Mouse (Mus musculus): ENCODE data around the gene Tia1. TPM values are rescaled to one million over a fixed set of nuclear protein-coding genes. Genes with fewer than 3 reads are reported as not detected.

The Tia1 gene
- polyA plus RNA-seq, 1 experiment = 12.9 TPM

DNA sequence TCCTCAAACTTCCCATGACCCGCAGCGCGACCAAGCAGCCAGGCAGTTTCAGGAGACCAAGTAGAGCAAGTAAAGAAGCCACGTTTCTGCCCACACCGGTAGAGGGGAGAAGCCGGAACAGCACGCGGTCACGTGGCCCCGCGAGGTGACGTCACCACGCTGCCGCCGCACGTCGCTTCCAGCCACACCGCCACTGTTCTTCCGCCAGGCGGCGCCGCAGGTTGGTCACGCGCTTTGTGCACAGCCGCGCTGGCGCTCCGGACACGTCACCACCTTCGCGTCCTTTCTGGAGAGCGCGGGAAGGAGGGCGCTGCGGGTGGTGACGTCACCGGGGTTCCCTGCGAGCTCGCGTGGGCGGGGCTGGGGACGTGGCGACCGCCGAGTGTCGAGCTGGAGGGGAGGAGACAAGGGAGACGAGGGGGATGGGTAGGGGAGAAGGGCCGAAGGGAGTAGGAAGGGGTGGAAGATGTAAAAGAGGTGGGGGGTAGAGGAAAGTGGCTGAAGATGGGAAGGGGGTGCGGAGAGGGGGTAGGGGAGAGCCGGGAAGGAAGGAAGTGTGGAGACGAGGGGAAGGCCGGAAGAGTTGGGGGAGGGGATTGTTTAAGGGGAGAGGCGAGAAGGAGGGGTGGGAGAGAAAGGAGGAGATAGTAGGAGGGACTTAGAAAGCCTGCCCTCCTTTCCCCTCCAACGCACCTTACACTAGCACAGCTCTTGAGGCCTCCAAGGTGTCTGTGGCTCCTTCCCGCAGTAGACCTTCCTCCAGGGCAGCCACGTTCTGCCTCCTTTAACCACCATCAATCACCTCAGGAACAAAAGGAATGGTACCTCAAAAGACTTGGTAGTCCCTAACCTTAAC is 68.3 kb downstream of the Tia1 start:
- Histone ChIP-seq H3K79me2 (ENCODE audit: control insufficient read depth, insufficient read depth) (peaks cover 6% of the 10 kb centered on the region), H3ac (ENCODE audit: control insufficient read depth, insufficient read length, low read depth) (peak overlapping the region; percentile 79), H3K4me3 (ENCODE audit: insufficient read depth, poor library complexity, severe bottlenecking) (peak overlapping the region; percentile 38), H3K27me3 (ENCODE audit: control insufficient read depth, insufficient read depth, insufficient read length) (no peaks in the 10 kb centered on the region), H3K36me3 (ENCODE audit: control insufficient read depth, insufficient read depth) (peaks cover 2% of the 10 kb centered on the region), H3K79me3 (ENCODE audit: low read depth) (no peaks in the 10 kb centered on the region)
- TF ChIP-seq CTCF (IDR thresholded peaks at IDR 0.05; ENCODE audit: control insufficient read depth, insufficient read depth, insufficient read length) (peak; percentile 100), CEBPB (IDR thresholded peaks at IDR 0.05; ENCODE audit: low read depth) (no peak), FOSL1 (IDR thresholded peaks at IDR 0.05; ENCODE audit: insufficient read depth, low read length, poor library complexity, severe bottlenecking) (no peak), USF1 (IDR thresholded peaks at IDR 0.05; ENCODE audit: low read depth) (peak; percentile 97), MYOG (IDR thresholded peaks at IDR 0.05; ENCODE audit: control insufficient read depth, extremely low read depth, insufficient read length) (no peak), MYOD1 (IDR thresholded peaks at IDR 0.05; ENCODE audit: control insufficient read depth, insufficient read length, low read depth) (no peak), MAX (IDR thresholded peaks at IDR 0.05) (peak; percentile 97)

DNA sequence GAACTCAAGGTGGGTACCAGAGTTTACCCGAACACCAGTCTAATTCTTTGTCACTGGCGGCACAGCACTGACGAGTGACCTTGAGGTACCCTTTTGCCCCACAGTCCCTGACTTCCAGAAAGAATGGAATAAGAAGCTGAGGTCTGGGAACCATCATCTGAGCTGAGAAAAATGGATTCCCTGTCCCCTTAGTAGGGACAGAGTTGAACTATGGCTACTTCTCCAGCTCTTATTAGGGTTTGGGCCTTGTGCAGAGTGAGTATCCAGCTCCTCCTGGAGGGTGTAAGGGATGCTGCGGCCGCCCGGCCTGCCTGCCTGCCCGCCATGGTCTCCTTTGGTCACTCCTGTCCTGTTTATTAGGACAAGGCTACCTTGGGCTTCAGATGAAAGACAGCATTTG is 69.1 kb downstream of the Tia1 start:
- TF ChIP-seq CTCF (IDR thresholded peaks at IDR 0.05; ENCODE audit: control insufficient read depth, insufficient read depth, insufficient read length) = no peak
- no peak for TF ChIP-seq FOSL1 (IDR thresholded peaks at IDR 0.05; ENCODE audit: insufficient read depth, low read length, poor library complexity, severe bottlenecking)
- TF ChIP-seq USF1 (IDR thresholded peaks at IDR 0.05; ENCODE audit: low read depth) = no peak
- TF ChIP-seq MYOG (IDR thresholded peaks at IDR 0.05; ENCODE audit: control insufficient read depth, extremely low read depth, insufficient read length) = no peak
- no peak for TF ChIP-seq CEBPB (IDR thresholded peaks at IDR 0.05; ENCODE audit: low read depth)
- TF ChIP-seq MAX (IDR thresholded peaks at IDR 0.05) = no peak
- no peak for TF ChIP-seq MYOD1 (IDR thresholded peaks at IDR 0.05; ENCODE audit: control insufficient read depth, insufficient read length, low read depth)
- H3K79me2 ChIP-seq (ENCODE audit: control insufficient read depth, insufficient read depth) = peaks cover 6% of the 10 kb centered on the region
- no peaks in the 10 kb centered on the region for H3K36me3 ChIP-seq (ENCODE audit: control insufficient read depth, insufficient read depth)
- no peaks in the 10 kb centered on the region for H3K79me3 ChIP-seq (ENCODE audit: low read depth)
- peak overlapping the region; percentile 58 for H3ac ChIP-seq (ENCODE audit: control insufficient read depth, insufficient read length, low read depth)
- peak overlapping the region; percentile 38 for H3K4me3 ChIP-seq (ENCODE audit: insufficient read depth, poor library complexity, severe bottlenecking)
- no peaks in the 10 kb centered on the region for H3K27me3 ChIP-seq (ENCODE audit: control insufficient read depth, insufficient read depth, insufficient read length)

GRCm38 (mm10) chr6:86474072-86474471 is 70.1 kb downstream of the Tia1 start:
- peaks cover 6% of the 10 kb centered on the region for H3K79me2 ChIP-seq (ENCODE audit: control insufficient read depth, insufficient read depth)
- no peaks in the 10 kb centered on the region for H3K79me3 ChIP-seq (ENCODE audit: low read depth)
- H3ac ChIP-seq (ENCODE audit: control insufficient read depth, insufficient read length, low read depth) = no peak overlapping the region
- no peaks in the 10 kb centered on the region for H3K27me3 ChIP-seq (ENCODE audit: control insufficient read depth, insufficient read depth, insufficient read length)
- TF ChIP-seq USF1 (IDR thresholded peaks at IDR 0.05; ENCODE audit: low read depth) (no peak), FOSL1 (IDR thresholded peaks at IDR 0.05; ENCODE audit: insufficient read depth, low read length, poor library complexity, severe bottlenecking) (no peak), MYOD1 (IDR thresholded peaks at IDR 0.05; ENCODE audit: control insufficient read depth, insufficient read length, low read depth) (no peak), MAX (IDR thresholded peaks at IDR 0.05) (no peak)
- H3K36me3 ChIP-seq (ENCODE audit: control insufficient read depth, insufficient read depth) = no peaks in the 10 kb centered on the region
- no peak overlapping the region for H3K4me3 ChIP-seq (ENCODE audit: insufficient read depth, poor library complexity, severe bottlenecking)

- H3K4me3 ChIP-seq (ENCODE audit: insufficient read depth, poor library complexity, severe bottlenecking) = no peak overlapping the region
- TF ChIP-seq MAX (IDR thresholded peaks at IDR 0.05) = no peak
- TF ChIP-seq MYOG (IDR thresholded peaks at IDR 0.05; ENCODE audit: control insufficient read depth, extremely low read depth, insufficient read length) = no peak
- TF ChIP-seq CTCF (IDR thresholded peaks at IDR 0.05; ENCODE audit: control insufficient read depth, insufficient read depth, insufficient read length) = no peak
- TF ChIP-seq CEBPB (IDR thresholded peaks at IDR 0.05; ENCODE audit: low read depth) = no peak
- TF ChIP-seq USF1 (IDR thresholded peaks at IDR 0.05; ENCODE audit: low read depth) = no peak
- TF ChIP-seq MYOD1 (IDR thresholded peaks at IDR 0.05; ENCODE audit: control insufficient read depth, insufficient read length, low read depth) = no peak
- no peak for TF ChIP-seq FOSL1 (IDR thresholded peaks at IDR 0.05; ENCODE audit: insufficient read depth, low read length, poor library complexity, severe bottlenecking)
- H3K79me2 ChIP-seq (ENCODE audit: control insufficient read depth, insufficient read depth) = peaks cover 6% of the 10 kb centered on the region
These were observed 70.7 kb downstream of the Tia1 start for GRCm38 (mm10) chr6:86474646-86475181.

DNA sequence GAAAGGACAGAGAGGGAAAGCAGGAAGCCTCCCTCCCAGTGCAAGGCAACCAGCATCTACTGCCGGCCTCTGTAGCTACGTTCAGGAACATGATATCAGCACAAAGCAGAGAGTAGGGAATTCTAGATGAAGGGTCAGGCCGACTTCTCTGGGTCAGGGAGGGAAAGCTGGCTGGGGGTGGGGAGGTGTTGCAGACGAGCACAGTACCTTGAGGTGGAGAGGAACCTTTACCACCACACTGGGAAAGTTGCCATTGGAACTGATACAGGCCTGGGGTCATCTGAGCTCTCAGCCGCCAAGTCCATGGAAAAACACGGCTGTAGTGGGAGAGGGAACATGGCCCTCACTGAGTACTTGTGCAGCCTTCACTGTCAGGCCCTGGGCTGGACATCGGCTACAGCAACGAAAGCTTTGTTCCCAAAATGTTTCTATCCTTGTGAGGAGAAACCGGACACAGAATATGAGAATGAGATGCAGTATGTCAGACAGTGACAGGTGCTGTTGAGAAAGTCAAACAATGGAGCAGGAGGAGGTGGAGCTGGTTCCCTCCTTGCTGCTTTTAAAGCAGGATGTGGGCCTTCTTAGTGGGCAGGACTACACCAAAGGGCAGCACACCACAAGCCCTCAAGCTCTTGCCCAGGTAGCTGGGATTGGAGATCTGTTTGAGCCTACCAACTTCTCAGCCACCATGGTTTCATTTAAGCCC is 71.6 kb downstream of the Tia1 start:
- Histone ChIP-seq H3K79me3 (ENCODE audit: low read depth) (no peaks in the 10 kb centered on the region), H3ac (ENCODE audit: control insufficient read depth, insufficient read length, low read depth) (no peak overlapping the region), H3K36me3 (ENCODE audit: control insufficient read depth, insufficient read depth) (no peaks in the 10 kb centered on the region), H3K27me3 (ENCODE audit: control insufficient read depth, insufficient read depth, insufficient read length) (no peaks in the 10 kb centered on the region), H3K4me3 (ENCODE audit: insufficient read depth, poor library complexity, severe bottlenecking) (no peak overlapping the region), H3K79me2 (ENCODE audit: control insufficient read depth, insufficient read depth) (peaks cover 6% of the 10 kb centered on the region)
- TF ChIP-seq USF1 (IDR thresholded peaks at IDR 0.05; ENCODE audit: low read depth) = no peak
- TF ChIP-seq CTCF (IDR thresholded peaks at IDR 0.05; ENCODE audit: control insufficient read depth, insufficient read depth, insufficient read length) = no peak
- TF ChIP-seq CEBPB (IDR thresholded peaks at IDR 0.05; ENCODE audit: low read depth) = no peak
- peak; percentile 73 for TF ChIP-seq MYOD1 (IDR thresholded peaks at IDR 0.05; ENCODE audit: control insufficient read depth, insufficient read length, low read depth)

More at GRCm38 (mm10) chr6:86474646-86475181, 70.7 kb downstream of the Tia1 start:
- no peaks in the 10 kb centered on the region for H3K27me3 ChIP-seq (ENCODE audit: control insufficient read depth, insufficient read depth, insufficient read length)
- H3ac ChIP-seq (ENCODE audit: control insufficient read depth, insufficient read length, low read depth) = no peak overlapping the region
- no peaks in the 10 kb centered on the region for H3K79me3 ChIP-seq (ENCODE audit: low read depth)
- H3K36me3 ChIP-seq (ENCODE audit: control insufficient read depth, insufficient read depth) = no peaks in the 10 kb centered on the region

Data from C2C12 (cell line).